Mouse (Mus musculus): Measurements from ENCODE around the gene Atad3a. TPM values are rescaled to one million over a fixed set of nuclear protein-coding genes. Genes with fewer than 3 reads are reported as not detected.
A peak's percentile ranks its signal among the peaks of the same experiment; 100 is the strongest.

Gene Atad3a
- polyA plus RNA-seq, 1 experiment from 2014 or later: 82.1 TPM

- peak overlapping the region; percentile 81 for H3K4me2 ChIP-seq (replicated peaks)
- H3K36me3 ChIP-seq: no peaks in the 10 kb centered on the region
- H3K4me3 ChIP-seq (replicated peaks): peak overlapping the region; percentile 68; the same call in 1 of the 2 replicates
- H3K27me3 ChIP-seq: peaks cover 30% of the 10 kb centered on the region
- ATAC-seq: no peak
- peaks cover 27% of the 10 kb centered on the region for H3K4me1 ChIP-seq (replicated peaks)
- 82% methylated on average over 16 of the region's 16 CpGs for WGBS
- H3K9ac ChIP-seq (replicated peaks): peak overlapping the region; percentile 84
- H3K9me3 ChIP-seq: no peaks in the 10 kb centered on the region
- no peak overlapping the region for H3K27ac ChIP-seq
These were observed 64.3 kb downstream of the Atad3a start for GRCm38 (mm10) chr4:155696261-155697255.

- Histone ChIP-seq H3K36me3 (no peaks in the 10 kb centered on the region), H3K4me2 (replicated peaks) (peak overlapping the region; percentile 81), H3K4me1 (replicated peaks) (peaks cover 27% of the 10 kb centered on the region), H3K4me3 (replicated peaks) (peak overlapping the region; percentile 68), H3K27me3 (peaks cover 36% of the 10 kb centered on the region), H3K9ac (replicated peaks) (peak overlapping the region; percentile 84), H3K27ac (no peak overlapping the region), H3K9me3 (no peaks in the 10 kb centered on the region)
- no peak for ATAC-seq
- WGBS: 80% methylated on average over 4 of the region's 4 CpGs
These were observed 65.3 kb downstream of the Atad3a start for GRCm38 (mm10) chr4:155695531-155696062.

GRCm38 (mm10) chr4:155694482-155695401 is 66.2 kb downstream of the Atad3a start:
- no peaks in the 10 kb centered on the region for H3K9me3 ChIP-seq
- H3K4me3 ChIP-seq (replicated peaks): peak overlapping the region; percentile 68
- no peaks in the 10 kb centered on the region for H3K36me3 ChIP-seq
- peak overlapping the region; percentile 81 for H3K4me2 ChIP-seq (replicated peaks)
- H3K4me1 ChIP-seq (replicated peaks): peaks cover 27% of the 10 kb centered on the region
- peak; percentile 86 for ATAC-seq
- peaks cover 40% of the 10 kb centered on the region for H3K27me3 ChIP-seq
- peak overlapping the region; percentile 84 for H3K9ac ChIP-seq (replicated peaks)
- H3K27ac ChIP-seq: peak overlapping the region; percentile 90
- 1% methylated on average over 79 of the region's 92 CpGs for WGBS

DNA sequence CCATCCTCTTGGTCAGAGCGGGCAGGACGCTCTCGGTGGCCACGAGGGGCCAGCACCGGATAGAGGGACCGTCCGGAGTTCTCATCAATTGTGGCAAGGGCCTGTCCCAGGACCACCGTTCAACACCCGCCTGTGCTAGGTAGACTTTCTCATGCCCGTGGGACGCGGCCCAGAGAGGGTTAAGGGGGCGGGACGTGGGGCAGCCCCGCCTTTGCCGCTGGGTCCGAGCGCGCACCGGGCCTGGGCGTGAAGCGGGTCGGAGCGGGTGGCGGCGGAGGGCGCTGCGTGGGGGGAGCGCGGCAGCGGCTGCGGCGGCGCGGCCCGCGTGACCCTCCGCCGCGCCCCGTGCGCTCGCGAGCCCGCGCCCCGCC is 66.8 kb downstream of the Atad3a start, which contains the start of gene Fndc10:
Fndc10 (plus strand) TSS at position 232 of the 371 bp plus-strand sequence.
- H3K27ac ChIP-seq: peak within 1 kb of the TSS; percentile 90
- H3K9ac ChIP-seq (replicated peaks): peak within 1 kb of the TSS; percentile 84
- H3K36me3 ChIP-seq: no peaks in the 10 kb centered on the region
- peaks cover 40% of the 10 kb centered on the region for H3K27me3 ChIP-seq
- under 1% methylated on average over 45 of the region's 47 CpGs for WGBS
- H3K4me3 ChIP-seq (replicated peaks): peak within 1 kb of the TSS; percentile 68
- H3K4me2 ChIP-seq (replicated peaks): peak within 1 kb of the TSS; percentile 81
- ATAC-seq: peak; percentile 89
- H3K4me1 ChIP-seq (replicated peaks): peaks cover 27% of the 10 kb centered on the region
- no peaks in the 10 kb centered on the region for H3K9me3 ChIP-seq

DNA sequence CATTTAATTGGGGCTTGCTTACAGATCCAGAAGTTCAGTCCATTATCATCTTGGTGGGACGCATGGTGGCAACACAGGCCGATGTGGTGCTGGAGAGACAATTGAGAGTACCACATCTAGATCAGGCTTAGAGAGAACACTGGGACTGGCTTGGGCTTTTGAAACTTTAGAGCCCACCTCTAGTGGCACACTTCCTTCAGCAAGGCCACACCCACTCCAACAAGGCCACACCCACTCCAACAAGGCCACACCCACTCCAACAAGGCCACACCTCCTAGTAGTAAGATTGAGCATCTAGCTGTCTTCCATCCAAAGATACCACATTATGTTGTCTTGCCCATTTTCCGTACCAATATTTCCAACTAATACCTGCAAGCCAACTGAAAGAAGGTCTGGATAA is 68.5 kb downstream of the Atad3a start:
- Histone ChIP-seq H3K36me3 (no peaks in the 10 kb centered on the region), H3K9ac (replicated peaks) (no peak overlapping the region), H3K4me3 (replicated peaks) (no peak overlapping the region), H3K4me2 (replicated peaks) (no peak overlapping the region), H3K27ac (no peak overlapping the region), H3K9me3 (no peaks in the 10 kb centered on the region), H3K4me1 (replicated peaks) (peaks cover 27% of the 10 kb centered on the region), H3K27me3 (peaks cover 40% of the 10 kb centered on the region)
- WGBS: 96% methylated on average over 3 of the region's 3 CpGs
- ATAC-seq: no peak

Small RNA genes lying within 50 kb of the gene (microRNA-seq; reads per million reads assigned to microRNA genes)
- gene Gm27743: not detected

Other genes with a start within 250 kb of the Atad3a start
- 78.0 and 85.5 TPM in 2 replicates for gene Nadk, start 198.7 kb downstream of the Atad3a start, polyA plus RNA-seq (2015; fragmentation: Nextera tagmentation; extraction: Ambion mirVana)
- 15.9 and 16.5 TPM in 2 replicates for gene Slc35e2, start 159.7 kb downstream of the Atad3a start, polyA plus RNA-seq (2015; fragmentation: Nextera tagmentation; extraction: Ambion mirVana)
- 65.1 and 66.8 TPM in 2 replicates for gene Cdk11b, start 136.2 kb downstream of the Atad3a start, polyA plus RNA-seq (2015; fragmentation: Nextera tagmentation; extraction: Ambion mirVana)
- gene Gm10563, start 115.7 kb downstream of the Atad3a start, polyA plus RNA-seq (2015; fragmentation: Nextera tagmentation; extraction: Ambion mirVana): not detected in 2 replicates
- gene Mmp23, start 107.7 kb downstream of the Atad3a start, polyA plus RNA-seq (2015; fragmentation: Nextera tagmentation; extraction: Ambion mirVana): 3.6 and 3.8 TPM in 2 replicates
- 32.6 and 41.9 TPM in 2 replicates for gene Mib2, start 91.9 kb downstream of the Atad3a start, polyA plus RNA-seq (2015; fragmentation: Nextera tagmentation; extraction: Ambion mirVana)
- 5.0 and 6.4 TPM in 2 replicates for gene Fndc10, start 66.8 kb downstream of the Atad3a start, polyA plus RNA-seq (2015; fragmentation: Nextera tagmentation; extraction: Ambion mirVana)
- gene Ssu72, start 56.3 kb downstream of the Atad3a start, polyA plus RNA-seq (2015; fragmentation: Nextera tagmentation; extraction: Ambion mirVana): 155 and 159 TPM in 2 replicates
- gene Tmem240, start 26.3 kb downstream of the Atad3a start, polyA plus RNA-seq (2015; fragmentation: Nextera tagmentation; extraction: Ambion mirVana): 8.6 and 10.1 TPM in 2 replicates
- gene Vwa1, start 13.6 kb upstream of the Atad3a start, polyA plus RNA-seq (2015; fragmentation: Nextera tagmentation; extraction: Ambion mirVana): 18.7 and 20.9 TPM in 2 replicates
- 0.40 and 0.58 TPM in 2 replicates for gene Tmem88b, start 24.8 kb upstream of the Atad3a start, polyA plus RNA-seq (2015; fragmentation: Nextera tagmentation; extraction: Ambion mirVana)
- not detected in 2 replicates for gene Ankrd65, start 29.3 kb upstream of the Atad3a start, polyA plus RNA-seq (2015; fragmentation: Nextera tagmentation; extraction: Ambion mirVana)
- 259 and 262 TPM in 2 replicates for gene Mrpl20, start 41.8 kb upstream of the Atad3a start, polyA plus RNA-seq (2015; fragmentation: Nextera tagmentation; extraction: Ambion mirVana)
- 182 and 189 TPM in 2 replicates for gene Ccnl2, start 51.4 kb upstream of the Atad3a start, polyA plus RNA-seq (2015; fragmentation: Nextera tagmentation; extraction: Ambion mirVana)
- 140 and 146 TPM in 2 replicates for gene Aurkaip1, start 70.2 kb upstream of the Atad3a start, polyA plus RNA-seq (2015; fragmentation: Nextera tagmentation; extraction: Ambion mirVana)
- gene Mxra8, start 78.6 kb upstream of the Atad3a start, polyA plus RNA-seq (2015; fragmentation: Nextera tagmentation; extraction: Ambion mirVana): 17.9 and 22.2 TPM in 2 replicates
- gene Dvl1, start 86.3 kb upstream of the Atad3a start, polyA plus RNA-seq (2015; fragmentation: Nextera tagmentation; extraction: Ambion mirVana): 8.1 and 8.4 TPM in 2 replicates
- gene Tas1r3, start 102.3 kb upstream of the Atad3a start, polyA plus RNA-seq (2015; fragmentation: Nextera tagmentation; extraction: Ambion mirVana): 0.80 and 0.83 TPM in 2 replicates
- gene Cptp, start 108.3 kb upstream of the Atad3a start, polyA plus RNA-seq (2015; fragmentation: Nextera tagmentation; extraction: Ambion mirVana): 22.1 and 24.5 TPM in 2 replicates
- gene Ints11, start 108.5 kb upstream of the Atad3a start, polyA plus RNA-seq (2015; fragmentation: Nextera tagmentation; extraction: Ambion mirVana): 85.3 and 88.6 TPM in 2 replicates
- gene Pusl1, start 130.7 kb upstream of the Atad3a start, polyA plus RNA-seq (2015; fragmentation: Nextera tagmentation; extraction: Ambion mirVana): 52.5 and 52.6 TPM in 2 replicates
- gene Acap3, start 130.7 kb upstream of the Atad3a start, polyA plus RNA-seq (2015; fragmentation: Nextera tagmentation; extraction: Ambion mirVana): 66.0 and 73.5 TPM in 2 replicates
- gene Ube2j2, start 182.7 kb upstream of the Atad3a start, polyA plus RNA-seq (2015; fragmentation: Nextera tagmentation; extraction: Ambion mirVana): 128 and 135 TPM in 2 replicates
- gene C1qtnf12, start 201.2 kb upstream of the Atad3a start, polyA plus RNA-seq (2015; fragmentation: Nextera tagmentation; extraction: Ambion mirVana): 8.2 and 11.0 TPM in 2 replicates
- 25.0 and 26.9 TPM in 2 replicates for gene B3galt6, start 231.6 kb upstream of the Atad3a start, polyA plus RNA-seq (2015; fragmentation: Nextera tagmentation; extraction: Ambion mirVana)
- 125 and 128 TPM in 2 replicates for gene Sdf4, start 231.8 kb upstream of the Atad3a start, polyA plus RNA-seq (2015; fragmentation: Nextera tagmentation; extraction: Ambion mirVana)

All from midbrain, embryonic 13.5 days (tissue).